Mouse (Mus musculus): ENCODE data around the gene Cntrl.

The Cntrl gene

GRCm38 (mm10) chr2:35175281-35176065 lies 66.2 kb downstream of the Cntrl start:
- no peak for DNase-seq

- DNase-seq: no peak
Observed at GRCm38 (mm10) chr2:35178153-35178552, 68.9 kb downstream of the Cntrl start.

GRCm38 (mm10) chr2:35183115-35183673 lies 73.9 kb downstream of the Cntrl start:
- no peak for DNase-seq

GRCm38 (mm10) chr2:35188929-35189328 lies 79.6 kb downstream of the Cntrl start:
- no peak for DNase-seq

- DNase-seq: no peak
Observed at GRCm38 (mm10) chr2:35193976-35194375, 84.7 kb downstream of the Cntrl start.

- no peak for DNase-seq
Observed at GRCm38 (mm10) chr2:35195626-35196544, 86.6 kb downstream of the Cntrl start.

- no peak for DNase-seq
Observed at GRCm38 (mm10) chr2:35199541-35199940, 90.2 kb downstream of the Cntrl start.

- peak in 1 of 2 experiments; percentile 43 for DNase-seq
Observed at GRCm38 (mm10) chr2:35199971-35200897, 90.9 kb downstream of the Cntrl start.

GRCm38 (mm10) chr2:35200898-35201668 lies 91.8 kb downstream of the Cntrl start, which contains the start of gene Rab14:
Gene Rab14, minus strand, starts transcription at chr2:35201120.
- DNase-seq: peak; percentile 100

- DNase-seq: no peak
Observed at GRCm38 (mm10) chr2:35203729-35204128, 94.4 kb downstream of the Cntrl start.

GRCm38 (mm10) chr2:35206761-35207160 lies 97.5 kb downstream of the Cntrl start:
- DNase-seq: no peak

- DNase-seq: no peak
Observed at GRCm38 (mm10) chr2:35208054-35208453, 98.8 kb downstream of the Cntrl start.

GRCm38 (mm10) chr2:35208931-35209665 lies 99.8 kb downstream of the Cntrl start:
- DNase-seq: no peak

GRCm38 (mm10) chr2:35211681-35212080 lies 102.4 kb downstream of the Cntrl start:
- no peak for DNase-seq

- no peak for DNase-seq
Observed at GRCm38 (mm10) chr2:35213345-35213910, 104.1 kb downstream of the Cntrl start.

- DNase-seq: peak; percentile 81
Observed at GRCm38 (mm10) chr2:35214881-35215358, 105.6 kb downstream of the Cntrl start.

GRCm38 (mm10) chr2:35215363-35215762 lies 106.1 kb downstream of the Cntrl start:
- no peak for DNase-seq

GRCm38 (mm10) chr2:35216701-35217100 lies 107.4 kb downstream of the Cntrl start:
- DNase-seq: no peak

- DNase-seq: no peak
Observed at GRCm38 (mm10) chr2:35218736-35219135, 109.4 kb downstream of the Cntrl start.

- DNase-seq: no peak
Observed at GRCm38 (mm10) chr2:35222822-35223391, 113.6 kb downstream of the Cntrl start.
